ENCODE assay signal across 11 mouse cellular contexts in the genomic region with DNA sequence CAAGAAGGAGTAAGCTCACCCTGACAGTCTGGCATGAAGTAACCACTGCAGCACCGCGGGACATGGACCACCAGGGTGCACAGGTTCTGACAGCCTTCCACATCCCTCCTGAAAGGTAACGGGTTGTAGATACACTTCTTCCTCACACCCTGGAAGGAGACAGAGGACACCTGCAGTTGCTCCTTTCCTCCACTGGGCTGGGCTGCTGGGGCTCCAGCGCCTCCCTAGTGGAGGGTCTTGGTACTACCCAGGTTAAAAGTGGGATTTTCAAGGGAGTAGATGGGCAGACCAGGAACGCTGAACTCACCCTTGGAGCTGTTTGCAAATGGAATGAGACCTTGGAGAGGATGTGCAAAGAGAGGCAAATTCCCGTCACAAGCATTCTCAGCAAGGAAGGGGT.
DNase-seq lines count a peak whose midpoint lies in the region; ATAC-seq and TF ChIP-seq lines count a peak whose summit lies in the region.
"Had no signal": no experiment of that assay in that cellular context is flagged by ENCODE, and none has a peak within 500 bp of the region (broad histone marks: within the 10 kb centered on the region; RNA-seq: fewer than 3 reads in every experiment).

No protein-coding gene starts in this region.

- no peaks in the 10 kb centered on the region for H3K4me1 ChIP-seq in hindbrain, postnatal 0 days (ENCODE audit: insufficient read depth, low read length)
- no peaks in the 10 kb centered on the region for H3K4me1 ChIP-seq in hindbrain, embryonic 14.5 days (replicated peaks; ENCODE audit: control insufficient read depth, insufficient read depth, low read length)
- H3K4me1 ChIP-seq in midbrain, postnatal 0 days (ENCODE audit: insufficient read depth, low read length), result no peaks in the 10 kb centered on the region
- no peaks in the 10 kb centered on the region for H3K4me1 ChIP-seq in midbrain, embryonic 15.5 days
- H3K4me1 ChIP-seq in bone marrow macrophage, adult 2 months (ENCODE audit: control insufficient read depth, insufficient read depth, low read length), result peaks cover 3% of the 10 kb centered on the region; the same call in 1 of the 2 replicates
- H3K4me1 ChIP-seq in forebrain, embryonic 16.5 days (replicated peaks; ENCODE audit: control insufficient read depth, insufficient read depth, low read length), result no peaks in the 10 kb centered on the region
- H3K4me1 ChIP-seq: heart, embryonic 15.5 days; hindbrain, embryonic 15.5 days had no signal

- TF ChIP-seq POLR2A in bone marrow macrophage, adult 2 months (IDR thresholded peaks at IDR 0.05; ENCODE audit: borderline replicate concordance, low read depth, low read length), result no peak

- peak; percentile 42 for TF ChIP-seq CTCF in hindbrain, postnatal 0 days (IDR thresholded peaks at IDR 0.05; ENCODE audit: low read depth)
- peak; percentile 48 for TF ChIP-seq CTCF in midbrain, postnatal 0 days (IDR thresholded peaks at IDR 0.05)
- peak; percentile 35; the same call in 1 of the 2 replicates for TF ChIP-seq CTCF in bone marrow macrophage, adult 2 months (IDR thresholded peaks at IDR 0.05; ENCODE audit: low read depth, low read length)

- H3K4me3 ChIP-seq in hindbrain, postnatal 0 days (ENCODE audit: low read length), result no peak overlapping the region
- H3K4me3 ChIP-seq in hindbrain, embryonic 14.5 days (replicated peaks; ENCODE audit: low read length), result no peak overlapping the region
- H3K4me3 ChIP-seq in midbrain, postnatal 0 days (ENCODE audit: low read depth, low read length), result no peak overlapping the region
- H3K4me3 ChIP-seq in midbrain, embryonic 15.5 days, result no peak overlapping the region
- H3K4me3 ChIP-seq in bone marrow macrophage, adult 2 months (ENCODE audit: insufficient read depth, low read length), result no peak overlapping the region
- no peak overlapping the region for H3K4me3 ChIP-seq in forebrain, embryonic 16.5 days (replicated peaks; ENCODE audit: low read length)
- H3K4me3 ChIP-seq: heart, embryonic 15.5 days; hindbrain, embryonic 15.5 days had no signal

- H3K27me3 ChIP-seq in hindbrain, postnatal 0 days (ENCODE audit: insufficient read depth, low read length), result no peaks in the 10 kb centered on the region
- H3K27me3 ChIP-seq in hindbrain, embryonic 14.5 days (ENCODE audit: control insufficient read depth, insufficient read depth, low read length), result no peaks in the 10 kb centered on the region
- no peaks in the 10 kb centered on the region for H3K27me3 ChIP-seq in midbrain, postnatal 0 days (ENCODE audit: insufficient read depth, low read length)
- no peaks in the 10 kb centered on the region for H3K27me3 ChIP-seq in midbrain, embryonic 15.5 days (replicated peaks)
- no peaks in the 10 kb centered on the region for H3K27me3 ChIP-seq in forebrain, embryonic 16.5 days (replicated peaks; ENCODE audit: control insufficient read depth, insufficient read depth, low read length)
- H3K27me3 ChIP-seq: heart, embryonic 15.5 days; hindbrain, embryonic 15.5 days had no signal

- no peaks in the 10 kb centered on the region for H3K9me3 ChIP-seq in hindbrain, postnatal 0 days (ENCODE audit: low read length)
- H3K9me3 ChIP-seq in hindbrain, embryonic 14.5 days (ENCODE audit: control insufficient read depth, low read length), result no peaks in the 10 kb centered on the region
- H3K9me3 ChIP-seq in midbrain, postnatal 0 days (ENCODE audit: low read length), result no peaks in the 10 kb centered on the region
- H3K9me3 ChIP-seq in midbrain, embryonic 15.5 days, result no peaks in the 10 kb centered on the region
- H3K9me3 ChIP-seq in forebrain, embryonic 16.5 days (ENCODE audit: control insufficient read depth, low read length), result no peaks in the 10 kb centered on the region
- H3K9me3 ChIP-seq: heart, embryonic 15.5 days; hindbrain, embryonic 15.5 days had no signal

- no peak overlapping the region for H3K4me2 ChIP-seq in hindbrain, postnatal 0 days (ENCODE audit: low read depth, low read length)
- no peak overlapping the region for H3K4me2 ChIP-seq in hindbrain, embryonic 14.5 days (replicated peaks)
- H3K4me2 ChIP-seq in midbrain, postnatal 0 days (ENCODE audit: low read depth, low read length, poor library complexity, severe bottlenecking), result no peak overlapping the region
- H3K4me2 ChIP-seq in midbrain, embryonic 15.5 days, result no peak overlapping the region
- H3K4me2 ChIP-seq in forebrain, embryonic 16.5 days (ENCODE audit: low read length), result no peak overlapping the region
- H3K4me2 ChIP-seq: heart, embryonic 15.5 days; hindbrain, embryonic 15.5 days had no signal

- no peak overlapping the region for H3K27ac ChIP-seq in hindbrain, postnatal 0 days
- H3K27ac ChIP-seq in hindbrain, embryonic 14.5 days, result no peak overlapping the region
- H3K27ac ChIP-seq in midbrain, postnatal 0 days (ENCODE audit: low read depth, low read length), result no peak overlapping the region
- no peak overlapping the region for H3K27ac ChIP-seq in midbrain, embryonic 15.5 days
- no peak overlapping the region for H3K27ac ChIP-seq in bone marrow macrophage, adult 2 months (ENCODE audit: insufficient read depth, low read depth, low read length)
- H3K27ac ChIP-seq in forebrain, embryonic 16.5 days (ENCODE audit: low read length), result no peak overlapping the region
- H3K27ac ChIP-seq: heart, embryonic 15.5 days; hindbrain, embryonic 15.5 days had no signal

- no peak for DNase-seq in hindbrain, postnatal 0 days (ENCODE audit: low spot score)
- no peak for DNase-seq in hindbrain, embryonic 14.5 days (ENCODE audit: low spot score)
- DNase-seq in midbrain, postnatal 0 days (ENCODE audit: low spot score), result no peak
- DNase-seq in adrenal gland, adult 18-20 months (ENCODE audit: low spot score in 2 of 2), result no peak
- DNase-seq in retina, embryonic 14.5 days (ENCODE audit: low spot score), result no peak
- DNase-seq: kidney, postnatal 14 days had no signal

- 93% methylated on average over 6 of the region's 6 CpGs for WGBS in hindbrain, postnatal 0 days
- 93% methylated on average over 6 of the region's 6 CpGs for WGBS in hindbrain, embryonic 14.5 days
- WGBS in midbrain, postnatal 0 days, result 89% methylated on average over 6 of the region's 6 CpGs
- 90% methylated on average over 6 of the region's 6 CpGs for WGBS in midbrain, embryonic 15.5 days
- 90% methylated on average over 6 of the region's 6 CpGs for WGBS in forebrain, embryonic 16.5 days

- H3K9ac ChIP-seq in hindbrain, postnatal 0 days (replicated peaks; ENCODE audit: low read length), result no peak overlapping the region
- H3K9ac ChIP-seq in hindbrain, embryonic 14.5 days, result no peak overlapping the region
- no peak overlapping the region for H3K9ac ChIP-seq in midbrain, postnatal 0 days (replicated peaks; ENCODE audit: low read length, poor library complexity, severe bottlenecking)
- H3K9ac ChIP-seq in midbrain, embryonic 15.5 days, result no peak overlapping the region
- H3K9ac ChIP-seq in forebrain, embryonic 16.5 days (replicated peaks; ENCODE audit: low read depth, low read length), result no peak overlapping the region
- H3K9ac ChIP-seq: heart, embryonic 15.5 days; hindbrain, embryonic 15.5 days had no signal

- ATAC-seq in hindbrain, postnatal 0 days, result no peak
- ATAC-seq in hindbrain, embryonic 14.5 days (ENCODE audit: low FRiP score), result no peak
- no peak for ATAC-seq in midbrain, postnatal 0 days (ENCODE audit: low FRiP score)
- ATAC-seq in midbrain, embryonic 15.5 days (replicated peaks), result no peak
- no peak for ATAC-seq in forebrain, embryonic 16.5 days

- H3K36me3 ChIP-seq in hindbrain, postnatal 0 days (ENCODE audit: insufficient read depth, low read length), result no peaks in the 10 kb centered on the region
- no peaks in the 10 kb centered on the region for H3K36me3 ChIP-seq in hindbrain, embryonic 14.5 days (replicated peaks; ENCODE audit: control insufficient read depth, insufficient read depth)
- no peaks in the 10 kb centered on the region for H3K36me3 ChIP-seq in midbrain, postnatal 0 days (ENCODE audit: insufficient read depth, low read length)
- H3K36me3 ChIP-seq in midbrain, embryonic 15.5 days (replicated peaks), result no peaks in the 10 kb centered on the region
- no peaks in the 10 kb centered on the region for H3K36me3 ChIP-seq in forebrain, embryonic 16.5 days (ENCODE audit: control insufficient read depth, insufficient read depth)
- H3K36me3 ChIP-seq: heart, embryonic 15.5 days; hindbrain, embryonic 15.5 days had no signal
